Mouse (Mus musculus) ES-CJ7 (cell line): ENCODE measurements around the gene Cd300ld3.

Source experiments
- DNase-seq: peaks from one replicate; pipeline ENCODE4 v3.0.0; 2011; ENCODE audit warnings: low read depth, low spot score

Cd300ld3 gene

DNA sequence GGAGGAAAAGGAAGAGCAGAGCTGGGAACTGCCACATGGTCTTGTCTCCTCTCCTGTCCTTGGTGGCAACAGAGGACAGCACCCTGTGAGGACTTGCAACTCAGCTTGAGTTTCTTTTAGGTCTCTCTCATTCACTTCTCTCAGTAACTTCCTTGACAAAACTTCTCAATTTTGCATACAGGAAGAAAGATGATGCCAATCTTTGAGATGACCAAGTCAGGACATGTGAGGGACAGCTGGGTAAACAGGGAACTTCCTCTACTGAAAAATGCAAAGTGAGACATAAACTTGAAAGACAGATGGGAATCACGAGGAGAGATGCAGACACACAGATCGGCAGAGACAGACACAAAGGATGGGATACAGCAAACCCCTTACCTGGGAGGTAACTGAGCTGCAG, at the start of gene Cd300ld3:
Gene Cd300ld3 (minus strand): TSS at position 151 of the 400 bp plus-strand sequence.
- no peak for DNase-seq

DNA sequence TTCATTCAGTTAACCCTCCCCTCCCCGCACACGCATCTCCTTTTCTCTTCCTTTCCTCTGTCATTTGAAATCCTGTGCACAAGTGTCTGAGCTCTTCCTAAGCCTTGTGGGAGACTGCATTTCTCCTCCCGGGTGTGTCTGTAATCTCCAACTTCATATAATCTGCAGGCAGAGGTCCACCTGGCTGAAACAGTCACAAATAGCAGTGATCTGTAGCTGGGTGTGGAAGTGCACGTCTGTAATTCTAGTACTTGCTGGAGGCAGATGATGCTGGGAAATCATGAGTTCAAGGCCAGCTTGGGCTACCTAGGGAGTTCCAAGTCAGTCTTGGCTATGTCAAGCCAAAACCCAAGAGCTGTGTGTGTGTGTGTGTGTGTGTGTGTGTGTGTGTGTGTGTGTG, 43.9 kb upstream of the Cd300ld3 start:
- DNase-seq = no peak

DNA sequence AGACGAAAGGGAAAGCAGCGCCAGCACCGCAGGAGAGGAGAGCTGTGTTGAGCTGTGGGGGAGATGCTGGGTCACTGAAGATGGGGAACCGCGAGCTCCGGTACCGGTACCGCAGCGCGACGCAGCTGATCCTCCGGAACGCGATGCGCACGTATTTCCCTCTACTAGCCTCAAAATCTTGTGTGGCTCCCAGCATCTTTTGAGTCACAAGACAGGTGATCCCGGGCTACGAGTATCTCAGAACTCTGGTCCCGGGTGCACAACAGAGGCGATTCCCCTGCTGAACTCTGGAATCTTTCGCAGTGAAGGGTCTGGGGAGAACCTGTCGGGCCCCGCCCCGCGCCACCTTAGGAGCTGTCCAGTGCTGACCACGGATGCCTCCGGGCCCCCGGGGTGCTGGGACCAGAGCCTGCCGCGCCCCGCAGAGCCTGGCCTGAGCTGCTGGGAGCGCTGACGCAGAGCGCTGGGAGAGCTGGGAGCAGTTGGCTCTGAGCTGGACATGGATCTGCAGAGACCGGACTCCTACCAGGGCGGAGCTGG, 43.2 kb upstream of the Cd300ld3 start, which contains the start of gene Rab37:
Gene Rab37 (plus strand): TSS at position 70 of the 540 bp plus-strand sequence.
- peak; percentile 54 for DNase-seq

DNA sequence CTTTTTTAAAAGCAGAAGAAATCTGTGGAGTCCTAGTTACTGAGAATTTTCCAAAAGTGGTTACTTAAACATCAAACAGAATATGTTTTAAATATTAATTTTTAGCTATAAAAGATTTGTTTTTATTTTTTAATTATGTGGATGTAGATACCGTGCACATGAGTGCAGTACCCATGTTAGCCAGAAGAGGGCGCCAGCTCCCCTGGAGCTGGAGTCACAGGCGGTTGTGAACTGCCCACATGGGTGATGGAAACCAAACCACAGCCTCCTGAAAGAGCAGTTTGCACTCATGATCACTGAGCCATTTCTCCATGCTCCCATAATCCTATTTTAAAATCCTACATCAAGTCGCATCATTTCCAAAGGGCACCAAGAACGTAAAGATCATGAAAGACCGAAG, 41.6 kb upstream of the Cd300ld3 start:
- peak; percentile 45 for DNase-seq

DNA sequence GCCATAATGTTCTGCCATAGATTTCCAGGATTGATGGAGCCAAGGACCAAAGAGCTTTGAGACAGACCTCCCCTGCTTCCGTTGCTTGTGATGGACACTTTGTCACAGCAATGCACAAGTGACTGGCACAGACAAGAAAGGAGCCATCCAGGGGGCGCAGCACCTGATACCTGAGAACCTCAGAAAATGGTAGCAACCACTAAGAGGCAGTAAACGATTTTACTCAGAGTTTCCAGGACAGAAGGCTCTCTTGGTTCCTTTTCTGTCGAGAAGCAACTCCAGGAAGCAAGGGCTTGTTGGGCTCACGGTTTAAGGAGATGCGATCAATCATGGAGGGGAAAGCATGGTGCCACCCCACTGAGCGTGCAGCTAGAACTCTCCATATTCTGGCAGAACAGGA, 38.0 kb upstream of the Cd300ld3 start:
- no peak for DNase-seq

DNA sequence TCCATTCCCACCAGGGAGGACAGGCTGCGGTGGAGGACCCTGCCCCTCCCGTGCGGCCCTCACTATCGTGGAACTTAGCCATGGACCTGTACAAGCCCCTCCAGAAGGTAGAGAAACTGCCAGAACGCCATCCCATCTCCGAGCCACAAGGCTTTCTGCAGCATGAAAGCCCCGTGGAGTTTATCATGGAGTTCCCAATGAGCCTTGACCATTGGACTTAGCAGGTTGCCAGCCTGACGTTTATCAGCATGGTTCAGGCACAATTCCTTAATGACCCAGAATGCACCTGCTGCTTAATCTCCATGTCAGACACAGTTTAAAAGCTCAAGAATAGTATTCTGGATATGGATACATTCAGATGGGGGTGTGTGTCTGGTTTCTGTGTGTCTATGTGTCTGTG, 36.9 kb upstream of the Cd300ld3 start:
- no peak for DNase-seq

DNA sequence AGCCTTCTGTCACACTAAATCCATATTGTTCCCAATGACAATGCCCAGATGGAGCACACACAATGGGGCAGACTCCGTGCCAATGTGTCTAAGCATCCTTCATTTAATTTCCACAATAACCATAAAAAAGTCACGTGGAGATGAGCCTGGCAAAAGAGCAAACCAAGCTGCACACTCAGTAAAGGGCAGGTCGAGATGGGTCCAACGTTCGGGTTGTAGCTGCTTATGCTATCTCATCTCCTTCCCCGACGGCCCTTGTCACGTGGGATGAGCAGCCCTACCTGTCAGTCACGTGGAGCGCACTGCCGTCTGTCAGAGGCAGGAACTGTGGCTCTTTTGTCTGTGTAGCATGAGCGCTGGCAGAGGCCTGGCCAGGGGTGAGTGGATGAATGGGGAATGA, 36.4 kb upstream of the Cd300ld3 start:
- DNase-seq = peak; percentile 25

DNA sequence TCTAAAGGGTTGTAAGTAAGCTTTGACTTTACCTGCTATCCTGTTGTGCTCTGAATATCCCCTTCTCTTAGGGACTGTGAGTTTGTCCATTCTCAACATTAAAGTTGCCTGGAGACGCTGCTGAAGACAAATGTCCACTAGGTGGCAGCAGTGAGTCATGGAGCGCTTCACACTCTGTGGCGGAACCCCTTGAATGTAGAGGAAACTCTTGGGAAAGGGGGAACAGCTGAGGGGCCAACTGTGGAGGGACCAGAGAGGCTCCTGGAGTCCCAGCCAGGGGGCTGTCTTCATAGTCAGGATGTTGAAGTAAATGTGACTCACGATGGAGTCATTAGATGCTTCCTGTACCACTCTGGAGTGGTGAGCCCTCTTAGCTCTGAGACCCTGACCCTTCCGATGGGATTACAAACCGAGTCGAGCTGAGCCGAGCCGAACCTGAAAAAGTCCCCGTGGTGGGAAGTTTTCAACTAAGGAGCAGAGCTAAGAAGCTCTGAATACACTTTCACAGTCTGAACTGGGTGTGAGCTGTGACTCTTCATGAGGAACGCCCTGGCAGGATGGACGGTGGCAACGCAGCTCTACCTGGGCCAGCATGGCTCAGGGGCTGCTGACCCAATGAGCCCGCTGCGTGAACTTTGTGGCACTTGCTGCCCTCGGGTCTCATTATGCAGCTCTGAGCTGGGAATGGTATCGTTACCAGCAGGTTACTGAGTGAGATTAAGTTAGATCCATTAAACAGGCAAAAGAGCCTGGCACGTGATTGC, 35.3 kb upstream of the Cd300ld3 start:
- peak; percentile 79 for DNase-seq

DNA sequence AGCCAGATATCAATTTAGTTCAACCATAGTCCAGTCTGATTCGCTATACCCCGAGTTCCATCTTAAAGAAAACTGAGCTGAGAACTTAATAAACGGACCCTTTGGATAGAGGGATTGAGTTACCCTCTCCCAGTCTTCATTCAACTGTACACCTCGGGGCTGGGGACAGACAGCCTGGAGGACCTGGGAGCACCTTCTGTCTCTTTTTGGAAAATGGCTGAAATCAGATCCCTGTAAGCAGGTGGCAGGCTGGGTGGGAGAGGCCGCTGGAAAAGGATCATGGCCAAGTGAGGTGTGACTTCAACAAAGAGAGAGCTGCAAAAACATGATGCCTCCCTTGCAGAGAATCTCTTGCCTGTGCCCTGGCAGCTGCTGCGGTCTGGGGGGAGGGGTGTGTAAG, 34.0 kb upstream of the Cd300ld3 start:
- no peak for DNase-seq

DNA sequence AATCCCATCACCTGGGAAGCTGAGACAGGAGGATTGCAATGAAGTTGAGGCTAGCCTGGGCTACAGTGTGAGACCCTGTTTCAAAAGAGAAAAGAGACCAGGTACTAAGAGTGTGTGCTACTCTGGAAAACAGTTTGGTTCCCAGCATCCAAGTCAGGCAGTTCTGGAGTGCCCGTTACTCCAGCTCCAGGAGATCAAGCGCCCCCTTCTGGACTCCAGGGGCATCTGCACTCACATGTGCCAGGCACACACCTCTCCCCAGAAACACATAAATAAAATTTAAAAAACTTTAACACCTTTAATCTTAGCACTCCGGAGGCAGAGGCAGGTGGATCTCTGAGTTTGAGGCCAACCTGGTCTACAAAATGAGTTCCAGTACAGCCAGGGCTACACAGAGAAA, 33.2 kb upstream of the Cd300ld3 start:
- peak; percentile 39 for DNase-seq

DNA sequence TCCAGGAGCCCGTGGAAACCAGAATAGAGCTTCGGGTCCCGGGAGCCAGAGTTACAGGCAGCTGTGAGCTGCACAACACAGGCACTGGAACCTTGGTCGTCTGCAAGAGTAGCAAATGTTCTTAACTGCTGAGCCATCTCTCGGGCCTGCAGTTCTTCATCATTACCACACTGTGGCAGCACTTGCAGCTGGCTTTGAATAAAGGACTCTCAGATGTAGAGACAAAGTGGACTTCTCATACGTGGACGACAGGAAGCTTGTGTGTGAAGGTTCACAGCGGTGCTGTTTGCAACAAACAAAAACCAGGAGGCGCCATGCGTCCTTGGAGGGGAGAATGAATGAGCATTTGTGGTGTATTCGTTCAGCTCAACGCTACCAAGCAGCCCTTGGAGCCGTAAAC, 32.7 kb upstream of the Cd300ld3 start:
- peak; percentile 84 for DNase-seq

DNA sequence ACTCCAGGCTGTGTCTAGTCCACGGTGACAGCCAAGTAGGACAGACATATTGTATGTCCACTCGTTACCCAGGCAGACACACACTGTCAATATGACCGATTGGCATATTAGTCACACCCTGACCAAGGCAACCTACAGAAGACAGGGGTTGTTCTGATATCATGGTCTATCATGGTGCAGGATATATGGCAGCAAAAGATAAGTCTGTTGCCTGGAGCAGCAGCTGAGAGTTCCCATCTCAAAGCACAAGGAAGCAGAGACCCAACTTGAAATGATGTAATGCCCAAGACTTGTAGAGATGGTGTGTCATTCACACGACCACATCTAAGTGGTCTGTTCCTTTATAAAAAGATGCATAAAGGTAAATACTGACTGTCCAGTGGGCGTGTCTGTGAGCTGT, 30.5 kb upstream of the Cd300ld3 start:
- DNase-seq = no peak

DNA sequence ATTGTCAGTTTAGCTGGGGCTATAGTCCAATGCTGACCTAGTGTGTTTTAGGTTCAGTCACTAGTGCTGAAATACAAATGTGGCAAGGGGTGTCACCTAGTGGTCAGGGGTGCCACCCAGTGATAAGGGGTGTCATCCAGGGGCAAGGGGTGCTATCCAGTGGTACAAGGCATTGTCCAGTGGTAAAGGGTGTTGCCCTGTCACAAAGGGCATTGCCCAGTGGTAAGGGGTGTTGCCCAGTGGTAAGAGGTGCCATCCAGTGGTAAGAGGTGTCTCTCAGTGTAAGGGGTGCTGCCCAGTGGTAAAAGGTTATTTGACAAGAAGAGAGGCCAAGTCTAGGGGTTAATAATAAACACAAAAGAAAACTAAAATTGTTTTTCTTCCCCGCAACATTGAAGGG, 29.2 kb upstream of the Cd300ld3 start:
- DNase-seq = no peak

DNA sequence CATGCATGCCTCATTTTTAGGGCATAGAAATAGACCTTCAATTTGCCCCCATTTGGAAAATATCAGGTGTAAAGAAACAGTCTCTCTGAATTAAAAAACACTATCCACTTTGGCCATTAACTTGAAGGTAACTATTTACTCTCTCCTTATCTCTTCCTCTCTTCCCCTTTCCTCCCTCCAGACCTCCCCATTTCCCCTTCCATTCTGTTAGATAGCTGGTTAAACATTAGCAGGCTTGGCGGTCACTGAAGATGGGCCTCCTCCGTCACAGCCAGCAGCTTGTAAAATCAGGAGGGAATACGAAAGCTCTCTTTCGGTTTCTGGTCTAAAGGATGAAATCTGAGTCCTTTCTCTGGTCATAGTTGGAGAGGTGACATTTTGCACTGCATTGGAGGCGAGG, 27.6 kb upstream of the Cd300ld3 start:
- no peak for DNase-seq

DNA sequence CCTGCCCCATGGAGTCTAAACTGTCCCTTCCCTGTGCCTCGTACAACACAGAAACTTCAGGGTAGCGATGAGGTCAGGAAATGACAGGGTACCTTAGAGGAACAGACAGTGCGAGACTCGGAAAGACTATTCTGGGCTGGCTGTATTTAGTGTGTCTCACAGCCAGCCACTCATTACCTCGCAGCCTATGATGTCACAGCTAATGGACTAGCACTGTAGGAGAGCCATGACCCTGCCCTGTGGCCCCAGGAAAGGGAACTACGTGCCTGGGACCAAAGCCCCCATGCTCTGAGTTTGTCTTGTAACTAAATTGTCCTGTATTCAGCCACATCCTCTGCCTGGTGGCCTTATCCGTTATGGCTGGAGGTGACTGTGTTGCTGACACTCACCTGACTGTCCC, 27.2 kb upstream of the Cd300ld3 start:
- no peak for DNase-seq

DNA sequence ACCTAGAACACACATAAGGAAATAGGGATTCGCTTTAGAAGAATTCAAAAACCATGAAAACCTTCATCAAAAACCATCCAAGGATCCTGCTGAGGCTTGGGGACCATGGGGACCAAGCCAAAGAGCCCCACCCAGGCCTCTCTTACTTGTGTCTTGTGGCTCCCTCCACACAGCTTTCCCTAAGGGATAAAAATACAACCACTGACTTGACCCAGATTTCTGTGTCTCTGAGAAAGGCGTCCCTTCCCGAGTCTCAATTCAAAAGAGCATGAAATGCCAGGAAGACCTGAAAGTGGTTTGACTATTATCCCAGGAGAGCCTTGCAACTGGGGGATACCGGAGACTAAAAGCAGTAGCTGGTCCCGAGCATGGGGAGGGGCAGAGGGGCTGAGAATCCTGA, 24.8 kb upstream of the Cd300ld3 start:
- no peak for DNase-seq

DNA sequence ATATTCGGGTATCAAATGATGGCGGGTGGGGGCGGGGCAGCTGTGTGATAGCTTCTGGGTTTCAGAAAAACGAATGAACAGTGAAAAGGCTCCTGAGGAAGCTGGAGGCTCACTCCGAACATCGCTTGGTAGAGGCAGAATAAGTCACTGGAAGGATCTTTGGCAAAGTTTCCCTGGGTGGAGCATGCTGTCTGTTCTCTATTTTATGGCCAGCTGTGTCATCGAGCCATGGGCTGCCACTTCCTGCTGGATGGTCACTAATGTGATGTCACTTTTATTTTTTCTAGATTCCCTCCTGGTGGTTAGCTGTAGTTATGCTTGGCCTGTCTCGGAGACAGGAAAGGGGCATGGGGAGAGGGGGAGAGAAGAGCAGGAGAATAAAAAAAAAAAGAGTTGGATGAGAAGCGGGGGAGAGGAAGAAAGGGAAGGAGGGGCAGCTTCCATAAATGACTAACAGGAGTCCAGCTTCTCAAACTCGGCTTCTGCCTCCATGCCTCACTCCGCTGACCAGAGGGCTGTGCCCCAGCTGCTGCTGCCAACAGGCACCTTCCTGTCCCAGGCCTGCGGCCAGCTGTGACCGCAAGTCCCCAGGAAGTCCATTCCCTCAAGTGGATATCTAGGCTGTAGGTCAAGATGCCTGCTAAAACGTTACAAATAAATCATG, 23.6 kb upstream of the Cd300ld3 start:
- DNase-seq = no peak

DNA sequence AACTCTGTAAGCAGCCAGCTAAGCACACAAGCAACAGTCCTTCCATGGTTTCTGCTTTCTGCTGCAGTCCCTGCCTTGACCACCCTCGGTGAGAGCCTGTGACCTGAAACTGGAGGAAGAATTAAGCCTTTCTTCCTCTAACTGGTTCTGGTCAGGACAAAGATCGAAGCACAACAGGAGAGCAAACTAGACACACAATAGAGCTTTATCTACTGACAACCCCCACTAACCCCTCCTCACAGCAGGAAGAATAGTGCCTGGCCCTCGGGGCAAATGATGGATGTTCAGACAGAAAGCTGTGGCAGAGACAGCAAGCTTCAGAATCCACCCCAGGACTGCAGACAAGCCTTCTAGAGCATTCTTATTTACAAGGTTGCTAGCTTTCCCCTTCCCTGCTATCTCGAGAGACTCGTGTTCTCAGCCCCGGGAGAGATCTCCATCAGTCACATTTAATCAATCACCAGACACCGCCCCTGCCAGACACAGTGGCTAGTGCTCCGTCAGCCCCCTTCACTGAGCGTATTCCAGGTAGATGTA, 22.9 kb upstream of the Cd300ld3 start:
- DNase-seq = peak; percentile 90

DNA sequence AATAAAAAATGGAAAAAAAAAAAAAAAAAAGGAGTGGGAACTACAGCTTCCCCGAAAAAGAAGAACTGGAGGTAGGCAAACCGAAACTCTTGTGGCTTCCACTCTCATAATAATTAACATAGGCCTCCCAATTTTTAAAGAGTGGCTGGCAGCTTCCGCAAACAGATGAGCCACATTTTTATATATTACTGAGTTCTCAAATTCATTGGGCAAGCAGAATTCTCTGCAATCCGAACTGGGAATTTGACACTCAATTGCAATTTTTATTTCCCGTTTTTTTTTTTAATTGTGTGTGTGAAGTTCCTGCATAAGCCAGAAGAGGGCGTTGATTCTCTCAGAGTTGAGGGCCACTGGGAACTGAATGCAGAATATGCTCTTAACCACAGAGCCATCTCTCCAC, 18.6 kb upstream of the Cd300ld3 start:
- DNase-seq = no peak

DNA sequence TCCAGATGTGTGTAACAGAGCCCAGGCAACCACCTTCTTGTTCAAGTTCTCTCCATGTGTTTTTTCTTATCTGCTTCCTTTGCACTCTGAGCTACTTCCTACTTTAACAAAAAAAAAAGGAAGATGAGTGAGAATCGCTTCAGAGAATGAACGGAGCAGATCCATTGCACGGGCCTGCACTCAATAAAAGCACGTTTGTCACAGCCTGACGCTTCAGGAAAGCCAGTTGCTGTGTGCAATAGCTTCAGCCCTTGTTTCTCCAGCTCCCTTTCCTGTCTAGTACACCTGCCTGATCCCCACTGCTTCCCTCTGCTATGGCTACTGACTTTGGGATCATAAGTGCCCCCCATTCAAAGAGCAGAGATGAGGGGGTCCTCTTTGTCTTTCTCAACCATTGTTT, 13.9 kb upstream of the Cd300ld3 start, which contains the start of gene Cd300e:
Gene Cd300e (minus strand): TSS at position 101 of the 400 bp plus-strand sequence.
- DNase-seq = no peak

DNA sequence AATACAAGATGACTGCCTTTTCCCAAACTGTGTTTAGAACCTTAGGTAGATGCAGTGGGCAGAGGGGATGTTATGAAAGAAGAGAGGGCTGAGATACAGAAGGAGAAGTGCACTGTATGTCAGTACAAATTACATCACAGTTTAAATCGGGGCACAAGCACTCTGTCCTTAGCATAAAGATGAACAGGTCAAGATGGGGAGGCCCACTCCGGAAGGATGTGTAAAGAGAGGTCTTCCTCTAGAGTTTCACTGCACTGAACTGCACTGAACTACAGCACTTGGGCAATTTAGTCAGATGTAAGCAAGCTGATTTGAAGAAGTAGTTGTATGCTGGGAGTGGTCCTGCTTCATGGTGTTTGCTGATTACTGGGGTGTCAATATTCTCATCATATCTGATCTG, 11.6 kb upstream of the Cd300ld3 start:
- no peak for DNase-seq

DNA sequence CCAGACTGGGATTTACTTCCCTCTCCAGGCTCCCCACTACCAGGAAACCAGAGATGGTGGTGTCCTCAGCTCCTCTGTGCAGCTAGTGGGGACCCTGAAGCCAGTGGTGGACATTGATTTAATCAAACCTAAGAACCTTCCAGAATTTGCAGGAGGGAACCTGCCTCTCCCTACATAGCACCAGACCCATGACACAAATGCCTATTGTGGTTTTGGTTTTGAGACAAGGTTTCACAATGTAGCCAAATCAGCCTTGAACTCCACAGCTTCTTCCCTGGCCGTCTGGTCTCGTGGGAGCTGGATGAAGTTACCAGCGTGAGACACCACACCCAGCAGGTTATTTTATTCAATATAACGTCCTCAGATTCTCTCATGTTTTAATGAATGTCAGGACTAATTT, 10.5 kb upstream of the Cd300ld3 start:
- DNase-seq = no peak

DNA sequence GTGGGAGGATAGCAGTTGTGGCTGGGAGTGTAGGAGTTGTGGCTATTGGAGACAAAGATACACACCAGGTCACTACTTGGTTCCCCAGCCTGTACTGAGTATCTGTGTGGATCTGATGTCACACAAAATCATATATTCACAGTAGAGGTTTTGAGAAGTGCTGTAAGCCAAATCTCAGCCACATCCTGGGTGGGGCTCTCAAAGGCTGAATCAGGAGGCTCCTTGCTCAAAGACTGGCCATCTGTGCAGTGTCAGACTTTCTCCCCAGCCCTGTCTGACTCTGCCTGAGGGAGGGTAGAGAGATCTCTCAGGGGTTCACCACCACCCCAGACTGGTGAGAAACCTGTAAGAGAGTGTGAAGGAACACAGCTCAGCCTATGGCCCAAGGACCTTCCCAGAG, 6.3 kb upstream of the Cd300ld3 start:
- DNase-seq = no peak
